Mouse (Mus musculus) kidney, adult 2 months (tissue): ENCODE results near the gene Spata32.

Source experiments
- CTCF ChIP-seq: fragments of 200-500 bp; conservative IDR thresholded peaks from 2 replicates; pipeline ENCODE4 v1.5.1; 2011; ENCODE audit warnings: low read depth, mild to moderate bottlenecking, control low read depth, low read length, moderate library complexity, mixed read lengths; ENCODE audit not compliant: insufficient read depth, insufficient read length
- POLR2A ChIP-seq: fragments of 200-500 bp; IDR thresholded peaks from one replicate; pipeline ENCODE4 v1.6.1; 2011; ENCODE audit warnings: low read depth, low read length, control low read depth

DNA sequence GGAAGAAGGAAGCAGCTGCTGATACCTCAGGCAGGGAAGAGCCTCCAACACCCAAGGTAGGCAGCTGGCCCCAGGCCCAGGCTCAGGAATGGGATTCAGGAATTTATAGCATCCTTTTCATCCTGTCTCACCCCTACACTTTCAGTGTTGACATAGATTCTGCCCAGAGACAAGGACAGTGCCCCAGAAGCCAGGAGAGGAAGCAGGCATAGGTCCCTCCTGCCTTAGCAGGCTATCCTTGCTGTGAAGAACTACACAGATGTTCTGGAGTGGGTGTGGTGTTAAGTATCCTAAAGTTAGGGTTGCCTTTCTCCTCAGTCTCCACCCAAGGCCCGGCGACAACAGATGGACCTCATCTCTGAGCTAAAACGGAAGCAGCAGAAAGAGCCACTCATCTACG is 20.9 kb downstream of the Spata32 start:
- TF ChIP-seq POLR2A (no peak), CTCF (no peak)
